ENCODE assay signal across 8 mouse cellular contexts in genomic region chr5:38446316-38446975, GRCm38 (mm10). TPM values are rescaled to one million over a fixed set of nuclear protein-coding genes. Genes with fewer than 3 reads are reported as not detected.
DNase-seq lines count a peak whose midpoint lies in the region; ATAC-seq and TF ChIP-seq lines count a peak whose summit lies in the region.
"Had no signal": no experiment of that assay in that cellular context is flagged by ENCODE, and none has a peak within 500 bp of the region (broad histone marks: within the 10 kb centered on the region; RNA-seq: fewer than 3 reads in every experiment).

No protein-coding gene starts in this region.

- H3K4me2 ChIP-seq in hindbrain, embryonic 15.5 days, result no peak overlapping the region
- H3K4me2 ChIP-seq in CH12.LX (ENCODE audit: insufficient read depth, low read depth, poor library complexity, severe bottlenecking), result no peak overlapping the region
- H3K4me2 ChIP-seq: hindbrain, embryonic 12.5 days had no signal

- H3K27me3 ChIP-seq in hindbrain, embryonic 15.5 days, result no peaks in the 10 kb centered on the region
- H3K27me3 ChIP-seq in hindbrain, embryonic 10.5 days (ENCODE audit: insufficient read depth, poor library complexity, severe bottlenecking), result no peaks in the 10 kb centered on the region
- H3K27me3 ChIP-seq in CH12.LX (replicated peaks), result no peaks in the 10 kb centered on the region
- H3K27me3 ChIP-seq: hindbrain, embryonic 12.5 days had no signal

- no peaks in the 10 kb centered on the region for H3K79me2 ChIP-seq in CH12.LX (replicated peaks; ENCODE audit: control insufficient read depth, extremely low read depth, insufficient read depth, poor library complexity, severe bottlenecking)

- H3K9ac ChIP-seq in hindbrain, embryonic 15.5 days, result no peak overlapping the region
- H3K9ac ChIP-seq in CH12.LX (ENCODE audit: insufficient read depth, low read depth), result no peak overlapping the region
- H3K9ac ChIP-seq: hindbrain, embryonic 12.5 days had no signal

- in situ Hi-C loops in CH12.LX (cut with MboI; ENCODE audit: low pct_ligation_motif_present, low pct_unique_long_range_greater_than_20kb, low sequenced_read_pairs), result no loop called here

- no peak; the same call in 1 of the 2 replicates for TF ChIP-seq RAD21 in CH12.LX (IDR thresholded peaks at IDR 0.05; ENCODE audit: low read depth, low read length)

- 0 out of 2 replicates have a peak overlapping the region, but pooled peaks have one; percentile 8 for H3K27ac ChIP-seq in hindbrain, embryonic 15.5 days (replicated peaks)
- H3K27ac ChIP-seq in hindbrain, embryonic 10.5 days, result no peak overlapping the region
- H3K27ac ChIP-seq in CH12.LX (ENCODE audit: insufficient read depth, low read depth), result no peak overlapping the region
- H3K27ac ChIP-seq: hindbrain, embryonic 12.5 days had no signal

- H3K9me3 ChIP-seq in hindbrain, embryonic 15.5 days, result no peaks in the 10 kb centered on the region
- H3K9me3 ChIP-seq in hindbrain, embryonic 10.5 days, result no peaks in the 10 kb centered on the region
- H3K9me3 ChIP-seq in CH12.LX (replicated peaks; ENCODE audit: low read length), result no peaks in the 10 kb centered on the region
- H3K9me3 ChIP-seq: hindbrain, embryonic 12.5 days had no signal

- H3K36me3 ChIP-seq in hindbrain, embryonic 15.5 days, result no peaks in the 10 kb centered on the region
- no peaks in the 10 kb centered on the region for H3K36me3 ChIP-seq in hindbrain, embryonic 10.5 days
- H3K36me3 ChIP-seq in CH12.LX (replicated peaks in 1 of 2; ENCODE audit: control insufficient read depth in 1 of 2, insufficient read depth in 1 of 2, low read length in 1 of 2), result no peaks in the 10 kb centered on the region
- H3K36me3 ChIP-seq: hindbrain, embryonic 12.5 days had no signal

- no peak for DNase-seq in hindbrain, embryonic 10.5 days (ENCODE audit: low spot score)
- peak; percentile 21 for DNase-seq in CH12.LX (ENCODE audit: extremely low read depth)
- DNase-seq in adrenal gland, adult 8-10 months, result peak; percentile 19
- peak; percentile 18 for DNase-seq in fibroblast of lung, adult 2 months (ENCODE audit: low read depth)
- DNase-seq in natural killer cell, adult 2 months (ENCODE audit: low spot score in 2 of 2), result no peak
- no peak for DNase-seq in kidney, adult 9 months

- dilution Hi-C loops in CH12.LX (cut with MboI; ENCODE audit: extremely low pct_ligation_motif_present, extremely low pct_unique_long_range_greater_than_20kb, low sequenced_read_pairs), result no loop called here

- TF ChIP-seq EP300 in CH12.LX (IDR thresholded peaks at IDR 0.05; ENCODE audit: low read length), result no peak

- WGBS in hindbrain, embryonic 15.5 days, result 67% methylated on average over 14 of the region's 14 CpGs
- 75% methylated on average over 14 of the region's 14 CpGs for WGBS in hindbrain, embryonic 10.5 days

- no peaks in the 10 kb centered on the region; the same call in 1 of the 2 replicates for H3K4me1 ChIP-seq in hindbrain, embryonic 15.5 days (replicated peaks)
- no peaks in the 10 kb centered on the region for H3K4me1 ChIP-seq in hindbrain, embryonic 10.5 days (replicated peaks)
- no peaks in the 10 kb centered on the region for H3K4me1 ChIP-seq in CH12.LX (ENCODE audit: control insufficient read depth in 1 of 2, insufficient read depth in 2 of 2)
- H3K4me1 ChIP-seq: hindbrain, embryonic 12.5 days had no signal

- TF ChIP-seq CTCF in CH12.LX (conservative IDR thresholded peaks at IDR 0.05 in 1 of 2, IDR thresholded peaks at IDR 0.05 in 1 of 2; ENCODE audit: low read depth in 2 of 2, low read length in 2 of 2), result no peak

- TF ChIP-seq POLR2A in CH12.LX (IDR thresholded peaks at IDR 0.05; ENCODE audit: low read depth, low read length), result no peak

- ATAC-seq in hindbrain, embryonic 15.5 days (ENCODE audit: low FRiP score, low read depth), result no peak

- H3K4me3 ChIP-seq in hindbrain, embryonic 15.5 days, result no peak overlapping the region
- no peak overlapping the region for H3K4me3 ChIP-seq in hindbrain, embryonic 10.5 days
- no peak overlapping the region for H3K4me3 ChIP-seq in CH12.LX (replicated peaks in 1 of 3; ENCODE audit: low read depth in 2 of 3, low read length in 2 of 3, poor library complexity in 1 of 3)
- H3K4me3 ChIP-seq: hindbrain, embryonic 12.5 days had no signal

TF ChIP-seq in CH12.LX, 34 proteins besides CTCF, POLR2A, EP300 and RAD21:
- TF ChIP-seq JUND (conservative IDR thresholded peaks at IDR 0.05; ENCODE audit: low read depth, low read length) (no peak), MAZ (IDR thresholded peaks at IDR 0.05; ENCODE audit: low read depth, low read length) (no peak), IRF4 (IDR thresholded peaks at IDR 0.05; ENCODE audit: low read depth, low read length) (no peak), UBTF (IDR thresholded peaks at IDR 0.05; ENCODE audit: low read depth, low read length) (no peak), E2F4 (IDR thresholded peaks at IDR 0.05; ENCODE audit: insufficient replicate concordance, low read depth, low read length) (no peak), SMC3 (IDR thresholded peaks at IDR 0.05; ENCODE audit: low read depth, low read length) (no peak)

RNA-seq across cellular contexts. Expression of gene Slc2a9, which starts 56.5 kb away (rescaled TPM):
- 0.49 and 0.60 TPM in 2 replicates for polyA plus RNA-seq in hindbrain, embryonic 15.5 days (2015; fragmentation: Nextera tagmentation; extraction: Ambion mirVana)
- 0.11 and 0.44 TPM in 2 replicates for polyA plus RNA-seq in hindbrain, embryonic 10.5 days (2016; fragmentation: Nextera tagmentation; extraction: Ambion mirVana)
- total RNA-seq in CH12.LX (2012; rRNA removed) (1.3 and 1.6 TPM in 2 replicates), CH12.LX (2014; rRNA removed) (1.7 and 2.3 TPM in 2 replicates)
- 2.8 and 3.3 TPM in 2 replicates for polyA plus RNA-seq in CH12.LX (2012; ENCODE audit: insufficient read length, low read depth)
- 1 to 10 TPM; 1.4 to 6.2 (median 3.7) TPM for total RNA-seq in adrenal gland, adult 8-10 months (2022)

Comparison
In these comparisons a context has a peak if more than half of its experiments do, and no peak if none do; other contexts are left out.
1. DNase-seq: peak in CH12.LX (single experiment), adrenal gland, adult 8-10 months (single experiment) and fibroblast of lung, adult 2 months (single experiment); none in hindbrain, embryonic 10.5 days (single experiment), natural killer cell, adult 2 months (0 of 2) and kidney, adult 9 months (single experiment).